Mouse (Mus musculus): Measurements from ENCODE around the gene Stim1.

DNA sequence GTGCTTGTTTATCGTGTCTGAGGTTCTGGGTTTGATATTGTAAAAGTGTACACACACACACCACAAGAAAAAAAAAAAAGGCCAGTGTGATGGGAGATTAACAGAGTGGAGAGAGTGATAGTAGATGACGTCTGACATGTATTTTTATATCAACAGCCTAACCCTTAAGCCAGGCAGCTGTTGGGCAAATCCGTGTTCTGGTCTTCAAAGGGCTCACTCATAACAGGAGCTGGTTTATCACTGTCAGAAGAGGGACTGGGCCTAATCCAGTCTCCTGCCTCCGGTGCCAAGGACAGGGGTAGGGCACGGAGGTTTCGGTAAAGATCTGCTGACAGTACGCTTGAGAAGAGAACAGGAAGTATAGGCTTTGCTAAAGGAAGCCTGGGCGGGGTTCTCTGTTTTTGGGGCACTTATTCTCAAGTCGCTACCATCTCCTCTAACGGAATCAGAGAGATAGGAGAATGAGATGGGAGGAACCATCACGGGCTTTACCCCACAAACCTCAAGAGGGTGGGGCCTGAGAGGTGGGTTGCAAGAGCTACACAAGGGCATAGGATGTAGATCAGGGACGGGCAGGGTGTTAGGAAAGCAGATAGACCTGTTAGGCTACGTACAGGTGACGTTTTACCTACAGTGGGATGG, 1.1 kb upstream of the Stim1 start:
- TF ChIP-seq CTCF (conservative IDR thresholded peaks at IDR 0.05; ENCODE audit: insufficient read depth, insufficient read length, low read depth, low read length) (no peak), POLR2A (IDR thresholded peaks at IDR 0.05; ENCODE audit: low read depth, low read length) (no peak)
